ENCODE assay signal across 27 mouse cellular contexts in the genomic region with DNA sequence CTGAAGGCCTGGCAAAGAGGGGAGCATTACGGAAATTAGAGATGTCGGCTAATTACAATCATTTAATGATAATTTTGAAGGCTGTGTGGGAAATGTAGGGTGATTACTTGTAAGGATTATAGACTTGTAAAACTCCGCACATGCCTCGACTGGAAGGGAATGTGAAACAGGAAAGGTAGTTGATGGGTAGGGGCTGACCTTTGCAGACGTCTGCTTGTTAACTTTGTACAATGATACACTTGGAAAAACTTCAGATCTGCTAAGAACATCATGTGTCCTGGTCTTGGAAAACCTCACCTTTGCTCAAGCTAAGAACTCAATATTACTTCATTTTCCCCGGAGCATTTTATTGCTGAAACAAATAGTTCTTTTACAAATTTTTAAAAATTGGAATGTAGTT.
"Had no signal": no experiment of that assay in that cellular context is flagged by ENCODE, and none has a peak within 500 bp of the region (broad histone marks: within the 10 kb centered on the region; RNA-seq: fewer than 3 reads in every experiment).

No protein-coding gene starts in this region.

- DNase-seq: left cerebral cortex, postnatal 4 days; liver; liver, embryonic 13.5 days; liver, postnatal 0 days; lung, adult 18-20 months; lung, adult 2 months; lung, embryonic 14.5 days; lung, postnatal 10 days; lung, postnatal 14 days; lung, postnatal 36 days; lung, postnatal 4 days; midbrain, embryonic 14.5 days had no signal

- H3K4me3 ChIP-seq: limb, embryonic 10.5 days; limb, embryonic 12.5 days; limb, embryonic 13.5 days; limb, embryonic 15.5 days; liver, embryonic 12.5 days; liver, embryonic 13.5 days; liver, embryonic 15.5 days; lung, embryonic 15.5 days; megakaryocyte, embryonic 14.5 days; midbrain, embryonic 10.5 days; midbrain, embryonic 12.5 days; midbrain, embryonic 13.5 days; midbrain, embryonic 15.5 days; myocyte had no signal

- H3K4me1 ChIP-seq: limb, embryonic 15.5 days; lung, embryonic 15.5 days; megakaryocyte, embryonic 14.5 days had no signal

- H3K27ac ChIP-seq: limb, embryonic 10.5 days; limb, embryonic 12.5 days; limb, embryonic 13.5 days; limb, embryonic 15.5 days; liver, embryonic 12.5 days; liver, embryonic 13.5 days; liver, embryonic 14.5 days; liver, embryonic 15.5 days; lung, embryonic 15.5 days; macrophage; midbrain, embryonic 10.5 days; midbrain, embryonic 12.5 days; midbrain, embryonic 13.5 days; midbrain, embryonic 15.5 days had no signal
